Mouse (Mus musculus) cortical plate, adult 2 months (tissue): ENCODE results near the gene Kctd19. TPM values are rescaled to one million over a fixed set of nuclear protein-coding genes. Genes with fewer than 3 reads are reported as not detected.

Source experiments
- H3K27ac ChIP-seq: fragments of 200-500 bp; 2 replicates; pipeline ENCODE4 v1.5.1; 2012; ENCODE audit warnings: low read length, control low read depth, inconsistent platforms; ENCODE audit not compliant: insufficient read depth
- H3K4me1 ChIP-seq: fragments of 200-500 bp; 2 replicates; pipeline ENCODE4 v1.6.1; 2011; ENCODE audit warnings: low read length; ENCODE audit not compliant: control insufficient read depth, insufficient read depth
- H3K4me3 ChIP-seq: fragments of 200-500 bp; 2 replicates; pipeline ENCODE4 v1.5.1; 2011; ENCODE audit warnings: mild to moderate bottlenecking, low read length, control low read depth; ENCODE audit not compliant: insufficient read depth
- CTCF ChIP-seq: fragments of 200-500 bp; IDR thresholded peaks from 2 replicates; pipeline ENCODE4 v1.5.1; 2011; ENCODE audit warnings: mild to moderate bottlenecking, control low read depth, low read length; ENCODE audit not compliant: insufficient read depth; ENCODE audit errors: extremely low read depth
- POLR2A ChIP-seq: fragments of 200-500 bp; IDR thresholded peaks from 2 replicates; pipeline ENCODE4 v1.6.1; 2011; ENCODE audit warnings: mild to moderate bottlenecking, low read length, control low read depth; ENCODE audit not compliant: insufficient read depth; ENCODE audit errors: extremely low read depth
- polyA plus RNA-seq: library from polyadenylated mRNA; depleted of rRNA; stranded (reverse); fragments of >200 nt; gene quantifications from 2 replicates; pipeline ENCODE4 v1.2.3, GENCODE M21; 2012; rRNA removed

Gene Kctd19
- not detected in 2 replicates for polyA plus RNA-seq

DNA sequence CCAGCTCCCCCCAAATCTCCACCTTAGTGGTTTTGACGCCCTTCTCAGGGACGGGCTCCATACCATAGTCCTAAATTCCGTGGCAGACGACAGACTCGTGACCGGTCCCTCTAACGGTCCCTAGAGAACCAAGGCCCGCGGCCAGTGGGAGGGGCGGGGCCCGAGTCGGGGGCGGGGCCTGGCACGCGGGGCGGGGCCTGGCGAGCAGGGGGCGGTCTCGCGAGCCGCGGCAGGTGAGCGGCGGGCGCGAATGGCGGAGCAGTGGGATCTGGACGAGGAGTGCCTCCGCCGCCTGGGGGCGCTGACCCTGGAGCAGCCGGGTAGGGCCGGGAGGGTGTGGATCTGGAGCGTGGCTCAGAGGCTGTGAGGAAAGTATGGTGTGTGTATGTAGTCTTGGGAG, at the start of gene Kctd19, which contains the start of gene Lrrc36:
Kctd19 (minus strand) TSS at position 112 of the 400 bp plus-strand sequence.
Lrrc36 (plus strand) TSS at position 181 of the 400 bp plus-strand sequence.
- TF ChIP-seq CTCF (no peak), POLR2A (no peak)
- Histone ChIP-seq H3K4me1 (no peaks in the 10 kb centered on the region), H3K27ac (no peak within 1 kb of the TSS), H3K4me3 (no peak within 1 kb of the TSS)

DNA sequence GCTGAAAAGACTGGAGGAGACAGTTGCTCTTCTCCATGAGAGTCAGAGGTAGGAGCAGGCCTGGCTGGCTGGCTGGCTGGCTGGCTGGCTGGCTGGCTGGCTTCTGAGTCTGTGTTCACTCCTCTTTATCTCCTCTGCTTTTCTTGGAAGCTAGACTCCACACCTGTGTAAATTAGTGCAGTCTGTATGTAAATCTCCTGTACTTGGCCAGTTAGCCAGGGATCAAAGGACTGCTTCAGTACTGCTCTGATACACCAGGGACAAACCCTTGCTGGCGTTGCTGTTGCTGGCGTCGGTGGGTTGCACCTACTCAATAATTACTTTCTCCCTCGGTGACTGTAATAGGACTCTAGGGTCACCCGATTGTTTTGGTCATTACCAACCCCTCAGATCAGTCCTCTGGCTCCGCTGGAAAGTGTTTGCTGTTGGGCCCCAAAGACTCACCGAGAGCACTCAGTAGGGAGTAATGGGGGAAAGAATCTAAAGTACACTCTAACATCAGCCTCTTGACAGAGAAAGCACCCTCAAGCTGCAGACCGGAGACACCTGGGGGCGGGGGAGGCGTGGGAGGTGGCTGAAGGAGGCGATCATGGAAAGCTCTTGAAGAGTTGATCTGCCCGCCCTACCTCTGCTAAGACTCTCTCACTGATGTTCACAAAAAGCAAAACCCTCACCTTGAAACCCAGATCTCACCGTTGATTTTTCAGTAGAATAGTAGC, 47.9 kb upstream of the Kctd19 start:
- TF ChIP-seq POLR2A (no peak), CTCF (no peak)

GRCm38 (mm10) chr8:105455218-105455617, 41.9 kb upstream of the Kctd19 start:
- Histone ChIP-seq H3K27ac (no peak overlapping the region), H3K4me1 (no peaks in the 10 kb centered on the region), H3K4me3 (no peak overlapping the region)
- TF ChIP-seq POLR2A (no peak), CTCF (no peak)

More for the DNA sequence above, 47.9 kb upstream of the Kctd19 start:
- H3K4me3 ChIP-seq: no peak overlapping the region
- H3K27ac ChIP-seq: no peak overlapping the region
- H3K4me1 ChIP-seq: peaks cover 2% of the 10 kb centered on the region; the same call in 1 of the 2 replicates

GRCm38 (mm10) chr8:105454088-105454487, 40.8 kb upstream of the Kctd19 start:
- TF ChIP-seq CTCF: no peak
- no peak for TF ChIP-seq POLR2A
- Histone ChIP-seq H3K4me3 (no peak overlapping the region), H3K4me1 (no peaks in the 10 kb centered on the region), H3K27ac (no peak overlapping the region)

DNA sequence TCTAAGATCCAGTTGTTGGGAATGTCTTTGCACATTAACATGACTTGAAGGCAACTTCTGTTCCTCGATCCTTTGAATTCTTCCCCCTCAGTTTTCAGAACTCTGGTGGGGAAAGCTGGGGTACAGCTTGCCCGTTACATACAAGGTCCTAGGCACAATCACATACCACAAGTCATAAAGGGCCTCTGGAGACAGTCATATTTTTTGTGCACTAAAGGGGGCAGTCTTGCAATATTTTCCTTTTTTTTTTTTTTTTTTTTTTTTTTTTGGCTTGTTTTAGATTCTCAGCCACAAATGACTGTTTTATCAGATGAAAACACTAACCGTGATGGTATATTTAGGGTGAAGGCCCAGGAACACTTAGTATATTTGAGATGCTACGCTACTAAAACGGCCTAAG, 40.0 kb upstream of the Kctd19 start:
- no peak overlapping the region for H3K27ac ChIP-seq
- no peak overlapping the region for H3K4me3 ChIP-seq
- H3K4me1 ChIP-seq: no peaks in the 10 kb centered on the region
- TF ChIP-seq CTCF: no peak
- TF ChIP-seq POLR2A: no peak

DNA sequence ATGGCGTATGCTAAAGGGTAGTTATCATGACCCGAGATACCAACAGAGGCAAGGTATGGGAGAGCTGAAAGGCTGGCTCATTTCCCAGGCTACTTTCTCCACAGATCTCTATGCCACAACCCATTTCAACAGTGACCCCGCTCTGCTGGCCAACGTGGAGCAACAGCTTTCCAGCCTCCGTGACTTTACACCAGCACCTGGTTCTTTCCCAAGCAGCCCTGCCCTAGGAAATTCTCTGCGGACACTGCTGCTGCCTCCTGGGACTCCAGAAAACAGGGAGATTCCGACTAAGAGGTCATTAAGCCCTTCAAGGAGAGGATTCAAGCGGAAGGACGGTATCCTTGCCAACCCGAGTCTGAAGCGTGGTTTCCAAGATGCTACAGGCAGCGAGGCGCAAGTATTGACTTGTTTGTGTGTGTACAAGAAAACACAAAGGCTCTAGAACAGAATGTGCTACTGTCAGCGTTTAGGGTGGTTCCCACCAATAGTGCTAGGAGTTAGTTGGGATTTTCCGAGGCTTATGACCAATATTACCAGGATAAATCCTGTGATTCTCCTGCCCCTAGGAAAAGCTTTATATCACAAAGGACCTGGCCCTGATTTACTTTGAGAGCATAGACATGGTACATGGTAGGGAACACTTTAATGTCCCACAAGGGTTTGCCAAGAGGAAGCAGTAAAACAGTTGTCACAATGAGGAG, 38.8 kb upstream of the Kctd19 start:
- Histone ChIP-seq H3K4me1 (no peaks in the 10 kb centered on the region), H3K4me3 (no peak overlapping the region), H3K27ac (no peak overlapping the region)
- TF ChIP-seq CTCF (no peak), POLR2A (no peak)

DNA sequence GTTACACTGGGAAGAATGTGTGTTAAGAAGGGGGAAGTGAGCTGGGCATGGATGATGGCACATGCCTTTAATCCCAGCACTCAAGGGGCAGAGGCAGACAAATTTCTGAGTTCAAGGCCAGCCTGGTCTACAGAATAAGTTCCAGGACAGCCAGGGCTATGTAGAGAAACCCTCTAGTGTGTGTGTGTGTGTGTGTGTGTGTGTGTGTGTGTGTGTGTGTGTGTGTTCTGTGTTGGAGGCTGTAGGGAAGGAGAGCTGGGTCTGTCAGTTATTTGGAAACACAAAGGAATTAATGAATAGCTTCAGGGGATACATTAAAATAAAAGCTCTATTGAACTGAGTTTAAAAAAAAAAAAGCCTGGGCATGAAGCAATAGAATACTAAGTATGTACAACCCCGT, 37.7 kb upstream of the Kctd19 start:
- H3K27ac ChIP-seq: no peak overlapping the region
- H3K4me3 ChIP-seq: no peak overlapping the region
- peaks cover 2% of the 10 kb centered on the region; the same call in 1 of the 2 replicates for H3K4me1 ChIP-seq
- TF ChIP-seq CTCF: no peak
- TF ChIP-seq POLR2A: no peak

GRCm38 (mm10) chr8:105448596-105448995, 35.3 kb upstream of the Kctd19 start:
- Histone ChIP-seq H3K27ac (no peak overlapping the region), H3K4me1 (peaks cover 6% of the 10 kb centered on the region), H3K4me3 (no peak overlapping the region)
- TF ChIP-seq CTCF: no peak

GRCm38 (mm10) chr8:105448188-105448587, 34.9 kb upstream of the Kctd19 start:
- H3K27ac ChIP-seq: no peak overlapping the region
- H3K4me3 ChIP-seq: no peak overlapping the region
- no peak for TF ChIP-seq CTCF
- no peak for TF ChIP-seq POLR2A
- peaks cover 6% of the 10 kb centered on the region for H3K4me1 ChIP-seq

GRCm38 (mm10) chr8:105446127-105446552, 32.8 kb upstream of the Kctd19 start:
- Histone ChIP-seq H3K27ac (no peak overlapping the region; the same call in 1 of the 2 replicates), H3K4me1 (peaks cover 6% of the 10 kb centered on the region), H3K4me3 (no peak overlapping the region)
- TF ChIP-seq POLR2A: no peak
- TF ChIP-seq CTCF: no peak
